27 mouse cellular contexts compared by ENCODE assay signal in the genomic region with DNA sequence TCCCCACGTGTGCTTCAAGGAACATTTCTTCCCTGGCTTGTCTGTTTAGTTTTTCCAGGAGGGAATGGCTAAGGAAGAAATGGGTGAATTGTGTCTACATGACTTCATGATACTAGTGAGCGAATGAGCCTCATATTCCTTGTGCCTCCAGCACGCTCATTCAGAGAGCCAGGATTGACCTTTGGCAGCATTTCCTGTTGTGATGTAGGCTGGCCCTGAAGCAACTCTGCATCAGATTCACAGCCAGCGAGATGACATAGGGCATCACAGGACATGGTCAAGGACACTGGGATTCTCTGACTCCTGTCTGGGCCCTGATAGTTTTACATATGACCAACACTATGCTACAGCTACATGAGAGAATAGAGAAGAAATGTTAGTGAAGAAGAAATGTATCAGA.
DNase-seq lines count a peak whose midpoint lies in the region; ATAC-seq and TF ChIP-seq lines count a peak whose summit lies in the region.
"Had no signal": no experiment of that assay in that cellular context is flagged by ENCODE, and none has a peak within 500 bp of the region (broad histone marks: within the 10 kb centered on the region; RNA-seq: fewer than 3 reads in every experiment).

No protein-coding gene starts in this region.

- peak; percentile 65 for ATAC-seq in intestine, postnatal 0 days
- ATAC-seq in intestine, embryonic 15.5 days: no peak
- ATAC-seq: forebrain, embryonic 15.5 days; midbrain, embryonic 15.5 days had no signal

- no peak overlapping the region for H3K27ac ChIP-seq in intestine, postnatal 0 days (ENCODE audit: low read depth, low read length)
- H3K27ac ChIP-seq in intestine, embryonic 15.5 days: no peak overlapping the region
- H3K27ac ChIP-seq: embryonic facial prominence, embryonic 15.5 days; forebrain, embryonic 15.5 days; hindbrain, embryonic 15.5 days; limb, embryonic 15.5 days; midbrain, embryonic 15.5 days had no signal

- no peaks in the 10 kb centered on the region for H3K9me3 ChIP-seq in intestine, postnatal 0 days (ENCODE audit: control insufficient read depth)
- no peaks in the 10 kb centered on the region for H3K9me3 ChIP-seq in intestine, embryonic 15.5 days
- H3K9me3 ChIP-seq: embryonic facial prominence, embryonic 15.5 days; forebrain, embryonic 15.5 days; heart, embryonic 12.5 days; hindbrain, embryonic 15.5 days; limb, embryonic 15.5 days; midbrain, embryonic 15.5 days had no signal

- H3K4me1 ChIP-seq in intestine, postnatal 0 days (replicated peaks; ENCODE audit: control insufficient read depth, insufficient read depth, low read length): 0 out of 2 replicates have a peak, but pooled peaks cover 3% of the 10 kb centered on the region
- no peaks in the 10 kb centered on the region for H3K4me1 ChIP-seq in intestine, embryonic 15.5 days (replicated peaks)
- H3K4me1 ChIP-seq: embryonic facial prominence, embryonic 15.5 days; forebrain, embryonic 15.5 days; heart, embryonic 12.5 days; midbrain, embryonic 15.5 days had no signal

- WGBS in intestine, postnatal 0 days: 26% methylated on average over 4 of the region's 4 CpGs
- 56% methylated on average over 4 of the region's 4 CpGs for WGBS in intestine, embryonic 15.5 days

- DNase-seq in embryo, embryonic 10 days (ENCODE audit: low spot score): peak; percentile 60
- DNase-seq in embryo, embryonic 10.5 days (ENCODE audit: low spot score): no peak
- peak; percentile 40 for DNase-seq in 3T3-L1 (ENCODE audit: low read depth, low spot score)
- peak; percentile 72 for DNase-seq in adrenal gland, postnatal 10 days
- DNase-seq in cerebellum, postnatal 4 days (ENCODE audit: low spot score in 2 of 2): no peak
- no peak for DNase-seq in left cerebral cortex, adult 9 months (ENCODE audit: low spot score in 2 of 2)
- DNase-seq: cerebellum, adult 11 months; cerebellum, postnatal 10 days; gastrocnemius, postnatal 10 days; heart, postnatal 10 days; kidney, adult 11 months; layer of hippocampus, adult 9-11 months; left cerebral cortex, postnatal 4 days; lung, adult 18-20 months; lung, postnatal 36 days; thymus, adult 18-20 months; thymus, postnatal 36 days had no signal

- H3K27me3 ChIP-seq in intestine, postnatal 0 days (replicated peaks; ENCODE audit: control insufficient read depth, insufficient read depth, low read length): no peaks in the 10 kb centered on the region
- no peaks in the 10 kb centered on the region for H3K27me3 ChIP-seq in intestine, embryonic 15.5 days (replicated peaks)
- H3K27me3 ChIP-seq: embryonic facial prominence, embryonic 15.5 days; forebrain, embryonic 15.5 days; heart, embryonic 12.5 days; hindbrain, embryonic 15.5 days; limb, embryonic 15.5 days; midbrain, embryonic 15.5 days had no signal

- no peak overlapping the region for H3K4me2 ChIP-seq in intestine, postnatal 0 days (replicated peaks; ENCODE audit: low read depth)
- H3K4me2 ChIP-seq in intestine, embryonic 15.5 days (replicated peaks): no peak overlapping the region
- H3K4me2 ChIP-seq: embryonic facial prominence, embryonic 15.5 days; forebrain, embryonic 15.5 days; heart, embryonic 12.5 days; hindbrain, embryonic 15.5 days; limb, embryonic 15.5 days; midbrain, embryonic 15.5 days had no signal

- no peak for TF ChIP-seq CTCF in intestine, postnatal 0 days (IDR thresholded peaks at IDR 0.05; ENCODE audit: low read depth)

- H3K4me3 ChIP-seq in intestine, postnatal 0 days (ENCODE audit: low read depth, low read length): no peak overlapping the region
- no peak overlapping the region for H3K4me3 ChIP-seq in intestine, embryonic 15.5 days (replicated peaks)
- H3K4me3 ChIP-seq: embryonic facial prominence, embryonic 15.5 days; forebrain, embryonic 15.5 days; heart, embryonic 12.5 days; hindbrain, embryonic 15.5 days; limb, embryonic 15.5 days; megakaryocyte, embryonic 14.5 days; midbrain, embryonic 15.5 days; myocyte had no signal

- no peaks in the 10 kb centered on the region for H3K36me3 ChIP-seq in intestine, postnatal 0 days (ENCODE audit: control insufficient read depth, insufficient read depth)
- H3K36me3 ChIP-seq in intestine, embryonic 15.5 days: no peaks in the 10 kb centered on the region
- H3K36me3 ChIP-seq: embryonic facial prominence, embryonic 15.5 days; forebrain, embryonic 15.5 days; heart, embryonic 12.5 days; hindbrain, embryonic 15.5 days; limb, embryonic 15.5 days; midbrain, embryonic 15.5 days had no signal

- H3K9ac ChIP-seq in intestine, postnatal 0 days (ENCODE audit: low read depth, low read length): no peak overlapping the region
- H3K9ac ChIP-seq in intestine, embryonic 15.5 days: no peak overlapping the region
- H3K9ac ChIP-seq: embryonic facial prominence, embryonic 15.5 days; forebrain, embryonic 15.5 days; heart, embryonic 12.5 days; hindbrain, embryonic 15.5 days; limb, embryonic 15.5 days; midbrain, embryonic 15.5 days had no signal

Comparison
In these comparisons a context has a peak if more than half of its experiments do, and no peak if none do; other contexts are left out.
1. DNase-seq: peak in embryo, embryonic 10 days (single experiment), 3T3-L1 (single experiment) and adrenal gland, postnatal 10 days (single experiment); none in embryo, embryonic 10.5 days (single experiment), cerebellum, postnatal 4 days (0 of 2) and left cerebral cortex, adult 9 months (0 of 2).